Comparison of ENCODE assay signal across 11 mouse cellular contexts in the genomic region with DNA sequence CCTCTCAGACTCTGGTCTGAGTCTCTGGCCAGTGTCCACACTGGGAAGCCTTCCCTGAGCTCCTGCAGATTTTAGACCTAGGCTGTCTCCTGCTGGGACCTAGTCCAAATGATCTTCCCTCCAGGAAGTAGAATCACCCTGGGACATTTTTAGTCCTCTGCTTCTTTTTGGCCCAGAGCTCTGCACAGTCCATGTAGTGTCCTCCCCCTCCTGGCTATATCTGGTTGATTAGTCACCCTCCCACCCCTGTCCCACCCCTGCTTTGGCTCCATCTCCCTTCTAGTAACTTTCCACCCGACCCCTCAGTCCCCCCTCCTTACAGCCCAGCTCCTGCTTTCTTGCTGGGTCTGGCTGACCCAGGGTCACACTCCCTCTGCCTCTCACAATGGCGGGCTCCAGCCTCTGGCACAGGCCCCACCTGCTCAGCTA. TPM values are rescaled to one million over a fixed set of nuclear protein-coding genes. Genes with fewer than 3 reads are reported as not detected.
DNase-seq lines count a peak whose midpoint lies in the region; ATAC-seq and TF ChIP-seq lines count a peak whose summit lies in the region.
"Had no signal": no experiment of that assay in that cellular context is flagged by ENCODE, and none has a peak within 500 bp of the region (broad histone marks: within the 10 kb centered on the region; RNA-seq: fewer than 3 reads in every experiment).

No protein-coding gene starts in this region.

- H3K9me3 ChIP-seq in kidney, embryonic 14.5 days (ENCODE audit: control insufficient read depth, low read length): 0 out of 2 replicates have a peak, but pooled peaks cover 3% of the 10 kb centered on the region
- H3K9me3 ChIP-seq: neural tube, embryonic 13.5 days had no signal

- H3K4me2 ChIP-seq in kidney, embryonic 14.5 days (replicated peaks; ENCODE audit: low read depth, low read length): no peak overlapping the region
- H3K4me2 ChIP-seq: neural tube, embryonic 13.5 days had no signal

- DNase-seq in lung, adult 18-20 months: peak; percentile 14 to 41
- DNase-seq in lung, adult 2 months: no peak
- peak; percentile 66 for DNase-seq in gastrocnemius, postnatal 14 days
- peak; percentile 36 for DNase-seq in ovary, postnatal 14 days (ENCODE audit: low spot score)
- no peak for DNase-seq in right cerebral cortex, postnatal 4 days
- DNase-seq in cerebellum, postnatal 25 days: no peak
- DNase-seq in left cerebral cortex, adult 11 months (ENCODE audit: low spot score): no peak
- DNase-seq: layer of hippocampus, adult 9-11 months had no signal

- peak; percentile 70 for ATAC-seq in kidney, embryonic 14.5 days (ENCODE audit: low FRiP score, low TSS enrichment)

- no peak overlapping the region for H3K27ac ChIP-seq in kidney, embryonic 14.5 days (ENCODE audit: low read depth, low read length)
- H3K27ac ChIP-seq: neural tube, embryonic 13.5 days had no signal

- intact Hi-C loops in gastrocnemius, postnatal 14 days (cut with DNase I; ENCODE audit: low total_unique reads): no loop called here

- no peak overlapping the region for H3K9ac ChIP-seq in kidney, embryonic 14.5 days (ENCODE audit: low read depth, low read length)
- H3K9ac ChIP-seq: neural tube, embryonic 13.5 days had no signal

- TF ChIP-seq POLR2A in lung, adult 2 months (IDR thresholded peaks at IDR 0.05; ENCODE audit: borderline replicate concordance, extremely low read depth, low read depth, low read length): no peak

- H3K4me1 ChIP-seq in lung, adult 2 months (ENCODE audit: control insufficient read depth, insufficient read depth, low read length): no peaks in the 10 kb centered on the region
- peaks cover 20% of the 10 kb centered on the region; the same call in 1 of the 2 replicates for H3K4me1 ChIP-seq in kidney, embryonic 14.5 days (ENCODE audit: control insufficient read depth, insufficient read depth, low read length)
- H3K4me1 ChIP-seq: neural tube, embryonic 13.5 days had no signal

- 40% methylated on average over 2 of the region's 2 CpGs for WGBS in lung, adult 2 months
- 13% methylated on average over 2 of the region's 2 CpGs for WGBS in kidney, embryonic 14.5 days

- no peak for TF ChIP-seq CTCF in lung, adult 2 months (IDR thresholded peaks at IDR 0.05; ENCODE audit: insufficient read depth, low read length)

- no peaks in the 10 kb centered on the region for H3K36me3 ChIP-seq in kidney, embryonic 14.5 days (ENCODE audit: control insufficient read depth, insufficient read depth, low read length)
- H3K36me3 ChIP-seq: neural tube, embryonic 13.5 days had no signal

- H3K4me3 ChIP-seq in lung, adult 2 months (replicated peaks; ENCODE audit: extremely low read depth, low read depth, low read length): no peak overlapping the region
- no peak overlapping the region for H3K4me3 ChIP-seq in kidney, embryonic 14.5 days (ENCODE audit: low read length)
- H3K4me3 ChIP-seq: neural tube, embryonic 13.5 days had no signal

- no peaks in the 10 kb centered on the region for H3K27me3 ChIP-seq in kidney, embryonic 14.5 days (ENCODE audit: control insufficient read depth, insufficient read depth, low read length)
- H3K27me3 ChIP-seq: neural tube, embryonic 13.5 days had no signal

RNA-seq across cellular contexts. Expression of gene Slc28a1, which starts 18.3 kb away (rescaled TPM):
- polyA plus RNA-seq in lung, adult 2 months (2012; rRNA removed): 0.07 and 0.17 TPM in 2 replicates
- under 1 TPM; 0.43 to 0.66 TPM for total RNA-seq in gastrocnemius, postnatal 14 days (2021)
- polyA plus RNA-seq in kidney, embryonic 14.5 days (2014; fragmentation: Nextera tagmentation; extraction: Ambion mirVana): 0.41 TPM in 1 of 2 replicates, not detected in the other
- total RNA-seq: MEL had no signal
- polyA plus RNA-seq: neural tube, embryonic 13.5 days had no signal

Comparison
In these comparisons a context has a peak if more than half of its experiments do, and no peak if none do; other contexts are left out.
1. DNase-seq: peak in lung, adult 18-20 months (2 of 2), gastrocnemius, postnatal 14 days (single experiment) and ovary, postnatal 14 days (single experiment); none in lung, adult 2 months (single experiment), right cerebral cortex, postnatal 4 days (single experiment), cerebellum, postnatal 25 days (0 of 2) and left cerebral cortex, adult 11 months (single experiment).